Mouse (Mus musculus) G1E-ER4 (cell line): ENCODE measurements around the gene Ccl8. TPM values are rescaled to one million over a fixed set of nuclear protein-coding genes. Genes with fewer than 3 reads are reported as not detected.

Source experiments
- GATA1 ChIP-seq: IDR thresholded peaks from one replicate; pipeline ENCODE4 v1.8.0; 2012; ENCODE audit warnings: low read length, inconsistent platforms
- polyA plus RNA-seq: library from polyadenylated mRNA; stranded (reverse); fragments of >175 nt; gene quantifications from 2 replicates; pipeline ENCODE4 v1.2.3, GENCODE M21; 2012

Ccl8 gene
- not detected in 2 replicates for polyA plus RNA-seq

DNA sequence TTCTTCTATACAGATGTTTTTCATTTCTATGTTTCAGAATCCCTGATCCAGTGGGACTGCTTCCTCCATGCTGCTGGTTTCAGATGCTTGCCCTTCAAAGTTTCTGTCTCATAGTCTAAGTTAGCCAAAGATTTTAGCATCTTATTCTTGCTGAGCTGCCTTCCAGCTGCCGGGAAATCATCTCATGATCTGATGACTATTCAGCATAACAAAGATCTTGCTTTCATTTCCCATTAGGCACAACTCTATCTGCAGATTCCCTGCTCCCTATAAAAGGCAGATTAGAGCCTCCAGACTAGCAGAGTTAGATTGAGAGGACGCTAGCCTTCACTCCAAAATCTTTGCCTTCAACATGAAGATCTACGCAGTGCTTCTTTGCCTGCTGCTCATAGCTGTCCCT lies at the start of gene Ccl8:
Ccl8 (plus strand) TSS at position 301 of the 400 bp plus-strand sequence.
- no peak for TF ChIP-seq GATA1

DNA sequence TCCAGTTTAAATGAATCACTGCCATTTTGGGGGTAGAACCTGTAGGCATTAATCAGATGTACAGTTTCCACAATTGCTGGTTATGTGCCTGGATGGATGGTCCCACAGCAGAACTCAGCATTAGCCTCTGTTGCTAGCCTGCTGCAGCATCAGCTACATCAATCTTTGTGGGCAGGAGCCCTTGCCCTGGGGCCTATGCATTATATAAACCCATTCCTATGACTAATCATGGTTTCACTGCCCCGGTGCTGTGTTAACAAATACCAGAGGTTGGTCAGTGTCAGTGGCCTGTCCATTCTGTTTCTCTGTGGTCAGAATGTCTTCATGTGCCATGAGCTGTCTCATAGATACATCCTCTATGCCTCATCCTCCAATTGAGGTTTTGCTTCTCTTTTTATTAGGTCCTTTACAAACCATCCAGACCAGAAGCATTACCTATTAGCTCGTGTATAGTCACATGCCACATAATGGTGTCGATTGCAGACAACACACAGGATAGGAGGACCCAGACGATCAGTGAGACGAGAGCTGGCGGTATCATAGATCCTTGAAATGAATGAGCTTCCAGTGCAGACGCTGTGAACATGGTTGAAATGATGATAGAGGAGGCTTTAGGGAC lies 47.9 kb upstream of the Ccl8 start:
- TF ChIP-seq GATA1 = no peak

GRCm38 (mm10) chr11:82071076-82071475 lies 43.9 kb upstream of the Ccl8 start:
- TF ChIP-seq GATA1 = no peak

- no peak for TF ChIP-seq GATA1
These were observed 42.6 kb upstream of the Ccl8 start for GRCm38 (mm10) chr11:82072374-82072773.

DNA sequence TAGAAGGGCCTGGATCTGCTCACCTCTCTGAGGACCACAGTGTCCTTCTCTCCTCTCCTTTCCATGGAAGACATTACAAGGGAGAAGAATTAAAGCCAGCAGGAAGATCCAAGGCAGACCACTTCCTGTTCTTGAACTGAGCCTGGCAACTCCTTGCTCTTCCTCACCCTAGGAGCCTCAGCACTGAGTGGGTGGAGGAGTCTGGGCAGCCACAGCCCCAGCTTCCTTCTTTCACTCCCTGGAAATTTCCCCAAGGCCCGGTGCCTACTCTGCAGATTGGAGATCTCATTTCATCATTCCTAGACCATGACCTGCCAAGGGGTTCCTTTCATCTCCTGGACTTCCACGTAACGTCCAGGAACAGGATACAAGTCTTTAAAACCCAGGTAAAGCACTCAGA lies 42.0 kb upstream of the Ccl8 start:
- TF ChIP-seq GATA1 = no peak

DNA sequence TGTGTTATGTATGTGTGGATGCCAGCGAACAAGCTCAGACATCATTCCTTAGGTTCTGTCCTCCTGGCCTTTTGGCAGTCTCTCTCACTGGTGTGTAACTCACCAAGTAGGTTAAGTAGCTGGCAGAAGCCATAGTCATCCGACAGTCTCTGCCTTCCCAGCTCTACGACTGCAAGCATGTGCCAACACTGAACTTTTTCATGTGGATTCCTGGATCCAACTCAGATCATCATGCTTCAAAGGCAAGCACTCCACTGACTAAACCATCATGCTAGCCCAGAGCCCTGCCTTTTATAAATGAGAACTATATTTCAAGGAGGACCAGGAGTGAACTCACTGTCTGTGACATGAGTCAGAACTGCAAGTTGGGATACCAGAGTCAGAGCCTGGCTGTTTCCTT lies 41.3 kb upstream of the Ccl8 start:
- TF ChIP-seq GATA1 = no peak

DNA sequence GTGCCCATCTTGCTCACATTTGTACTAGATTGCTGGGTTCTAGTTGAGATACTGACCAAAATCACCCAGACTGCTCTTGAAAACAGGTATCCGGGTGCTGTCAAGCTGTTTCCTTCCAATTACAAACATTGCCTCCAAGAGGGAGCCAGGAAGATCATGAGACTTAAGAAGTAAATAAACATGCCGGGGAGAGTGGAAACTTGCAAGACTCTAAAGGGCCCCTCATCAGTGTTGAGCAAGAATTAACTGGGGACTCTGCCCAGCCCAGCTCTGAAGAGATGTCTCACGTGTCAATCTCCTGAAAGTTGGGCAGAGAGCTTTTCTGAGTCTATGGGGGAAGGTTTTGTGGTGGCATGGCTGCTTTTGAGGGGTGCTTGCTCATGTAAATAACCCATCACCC lies 38.0 kb upstream of the Ccl8 start:
- no peak for TF ChIP-seq GATA1

DNA sequence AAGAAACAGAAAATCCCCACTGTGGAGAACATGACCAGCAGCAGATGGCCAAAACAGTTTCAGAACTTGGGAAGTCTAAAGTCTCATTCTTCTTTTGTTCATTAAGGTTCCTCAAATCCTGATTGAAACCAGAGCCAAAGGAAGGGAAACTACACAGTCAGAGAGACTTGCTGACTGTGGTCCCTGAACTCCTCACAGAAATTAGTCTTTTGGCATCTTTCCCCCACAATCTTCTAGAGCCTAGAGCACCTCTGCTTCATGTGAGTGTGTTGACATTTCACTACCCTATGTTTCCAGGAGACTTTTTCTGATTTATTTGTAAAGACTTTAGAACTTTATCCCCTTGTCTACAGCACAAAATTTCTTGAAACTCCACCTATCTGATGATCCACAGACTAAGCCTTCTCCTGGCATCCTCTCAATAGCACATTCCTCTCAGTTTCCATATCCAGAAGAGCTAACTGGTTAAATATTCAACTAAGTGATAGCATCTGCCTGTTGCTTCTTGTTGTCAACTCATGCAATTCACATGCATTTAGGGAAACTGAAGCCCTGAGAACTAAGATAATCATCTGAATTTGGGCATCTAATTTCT lies 36.8 kb upstream of the Ccl8 start:
- TF ChIP-seq GATA1 = no peak

- no peak for TF ChIP-seq GATA1
These were observed 34.1 kb upstream of the Ccl8 start for GRCm38 (mm10) chr11:82080865-82081264.

- TF ChIP-seq GATA1 = no peak
These were observed 30.6 kb upstream of the Ccl8 start for GRCm38 (mm10) chr11:82084360-82084759.

GRCm38 (mm10) chr11:82099511-82100323 lies 15.3 kb upstream of the Ccl8 start:
- TF ChIP-seq GATA1 = no peak

- no peak for TF ChIP-seq GATA1
These were observed 13.9 kb upstream of the Ccl8 start for GRCm38 (mm10) chr11:82101087-82101486.

- no peak for TF ChIP-seq GATA1
These were observed 13.5 kb upstream of the Ccl8 start, which contains the start of gene Ccl12 for GRCm38 (mm10) chr11:82101529-82101928. Gene Ccl12 (plus strand): TSS chr11:82101845.

- no peak for TF ChIP-seq GATA1
These were observed 5.4 kb upstream of the Ccl8 start for GRCm38 (mm10) chr11:82109611-82110010.

- TF ChIP-seq GATA1 = no peak
These were observed 4.4 kb upstream of the Ccl8 start for GRCm38 (mm10) chr11:82110372-82111248.

- TF ChIP-seq GATA1 = no peak
These were observed 1.1 kb downstream of the Ccl8 start for GRCm38 (mm10) chr11:82116041-82116440.
